Mouse (Mus musculus) frontal cortex, postnatal 14 days (tissue): ENCODE measurements at regions not wholly inside any gene's neighbourhood (a gene's known extent, or its start where the extent isn't known, plus 50 kb on each side); places are given as distances from the start of the nearest gene placed in this dataset.

Experiments
- DNase-seq, 2 experiments: peaks; one replicate each; pipeline ENCODE4 v3.0.0; 2022; ENCODE audit warnings: low spot score in 2 of 2

DNA sequence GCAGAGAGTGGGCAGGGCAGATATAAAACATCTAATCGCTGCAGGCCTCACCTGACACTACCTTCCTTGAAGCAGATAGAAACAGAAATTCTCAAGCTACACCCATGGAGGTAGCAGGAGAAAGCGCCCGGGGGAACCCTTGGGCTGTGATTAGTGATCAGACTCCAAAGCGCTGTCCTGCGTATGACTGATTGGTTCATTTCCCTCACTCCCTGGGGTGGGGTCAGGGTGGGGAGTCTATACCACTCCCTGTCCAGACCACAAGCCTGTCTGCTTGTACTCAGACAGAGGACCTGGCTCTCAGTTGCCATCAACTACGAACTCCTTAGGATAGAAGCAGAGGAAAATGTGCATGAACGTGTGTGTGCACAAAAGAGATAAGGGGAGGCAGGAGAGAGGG is 77.7 kb downstream of the Gm826 start:
- no peak for DNase-seq

DNA sequence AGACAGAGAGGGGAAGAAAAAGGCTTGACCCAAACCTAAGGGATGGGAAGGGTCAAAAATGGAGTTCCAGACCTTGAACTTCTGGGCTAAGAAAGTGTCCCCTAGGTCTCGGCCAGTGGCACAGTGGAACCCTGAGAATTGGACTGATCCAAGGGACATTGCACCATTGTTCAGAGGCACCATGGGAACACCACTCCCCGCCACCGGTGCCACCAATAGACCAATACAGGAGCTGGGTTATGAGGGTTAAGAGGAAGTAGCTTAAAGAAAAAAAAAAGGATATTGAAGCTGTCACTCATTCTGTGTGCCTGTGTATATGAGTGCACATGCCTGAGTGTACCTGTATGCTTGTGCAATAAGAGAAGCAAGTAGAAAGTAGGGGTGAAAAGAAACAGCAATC is 83.7 kb downstream of the Gm826 start:
- no peak for DNase-seq

DNA sequence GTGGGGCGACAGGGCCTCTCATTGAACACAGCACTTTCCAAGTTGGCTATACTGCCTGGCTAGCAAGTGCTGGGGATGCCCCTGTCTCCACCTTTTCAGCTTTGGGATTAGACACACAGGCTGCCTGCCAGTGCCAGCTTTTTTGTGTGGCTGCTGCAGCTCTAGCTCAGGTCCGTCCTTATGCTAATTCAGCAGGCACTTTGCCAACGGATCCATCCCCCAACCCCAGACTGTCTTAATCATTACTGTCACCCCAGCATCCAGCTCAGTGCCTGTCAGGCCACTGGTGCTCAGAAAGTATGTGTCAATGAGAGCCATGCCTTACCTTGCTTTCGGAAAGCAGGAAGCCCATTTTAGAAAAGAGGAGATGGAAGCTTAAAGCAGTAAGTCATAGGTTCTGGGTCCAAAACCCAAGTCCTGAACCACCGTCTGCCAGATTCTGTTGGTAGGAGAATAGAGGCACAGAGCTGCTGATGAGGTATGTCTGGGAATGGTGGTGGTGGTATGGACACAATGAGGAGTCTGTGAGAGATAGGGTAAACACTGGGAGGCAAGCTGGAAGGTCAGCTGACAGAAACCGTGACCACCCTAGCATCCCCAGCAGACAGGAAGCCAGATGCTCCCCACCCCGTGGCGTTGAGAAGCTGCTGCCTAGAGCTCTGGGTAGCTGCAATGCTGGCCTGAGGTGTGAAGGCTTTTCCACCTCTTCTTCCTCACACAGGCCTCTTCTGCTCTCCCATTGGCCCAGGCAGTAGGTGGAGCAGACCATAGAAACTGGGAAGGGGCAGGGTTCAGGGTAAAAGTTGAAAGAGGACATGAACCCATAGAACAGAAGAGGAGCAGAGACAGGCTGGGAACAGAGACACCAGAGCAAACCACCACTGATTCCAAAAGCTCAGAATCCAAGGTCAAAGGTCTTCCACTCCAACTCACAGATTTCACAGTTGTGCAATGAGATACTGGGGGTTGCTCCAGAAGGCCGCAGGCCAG is 84.6 kb downstream of the Gm826 start:
- DNase-seq = no peak

- DNase-seq = no peak
Measured at GRCm38 (mm10) chr2:160247286-160247685, 86.7 kb downstream of the Gm826 start.

DNA sequence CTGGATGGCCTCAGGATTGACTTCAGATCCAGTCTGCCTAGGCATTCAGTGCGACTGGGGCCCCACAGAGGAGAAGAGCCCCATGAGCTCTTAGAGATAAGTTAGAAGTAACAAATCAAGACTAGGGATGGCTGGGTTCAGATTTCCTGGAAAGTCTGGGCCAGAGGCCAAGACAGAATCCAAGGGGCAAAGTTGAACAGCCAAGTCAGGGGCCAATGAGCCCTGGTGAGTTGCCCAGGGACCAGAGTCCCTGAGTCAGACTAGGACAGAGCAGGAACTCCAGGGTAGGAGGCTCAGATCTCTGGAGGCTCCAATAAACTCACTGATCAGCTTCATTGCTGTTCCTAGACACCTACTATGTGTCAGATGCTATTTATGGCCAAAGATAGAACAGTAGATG is 87.6 kb downstream of the Gm826 start:
- no peak for DNase-seq

DNA sequence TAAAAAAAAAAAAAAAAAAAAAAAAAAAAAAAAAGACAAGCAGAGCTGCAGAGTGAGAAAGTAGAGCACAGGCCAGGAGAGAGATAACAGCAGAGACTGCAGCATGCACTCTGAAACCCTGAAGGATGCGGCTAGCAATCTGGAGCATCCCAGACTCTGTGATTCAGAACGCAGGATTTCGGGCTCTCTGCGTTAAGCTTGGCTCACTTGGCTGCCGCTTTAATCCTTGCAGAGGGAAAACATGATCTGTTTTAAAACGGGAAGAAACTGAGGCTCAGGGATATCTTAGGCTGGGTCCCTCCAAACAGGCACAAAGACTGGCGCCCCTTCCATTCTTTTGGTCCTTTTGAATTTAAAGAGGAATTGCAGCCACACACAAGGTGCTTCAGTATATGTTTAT is 89.1 kb downstream of the Gm826 start:
- no peak for DNase-seq

DNA sequence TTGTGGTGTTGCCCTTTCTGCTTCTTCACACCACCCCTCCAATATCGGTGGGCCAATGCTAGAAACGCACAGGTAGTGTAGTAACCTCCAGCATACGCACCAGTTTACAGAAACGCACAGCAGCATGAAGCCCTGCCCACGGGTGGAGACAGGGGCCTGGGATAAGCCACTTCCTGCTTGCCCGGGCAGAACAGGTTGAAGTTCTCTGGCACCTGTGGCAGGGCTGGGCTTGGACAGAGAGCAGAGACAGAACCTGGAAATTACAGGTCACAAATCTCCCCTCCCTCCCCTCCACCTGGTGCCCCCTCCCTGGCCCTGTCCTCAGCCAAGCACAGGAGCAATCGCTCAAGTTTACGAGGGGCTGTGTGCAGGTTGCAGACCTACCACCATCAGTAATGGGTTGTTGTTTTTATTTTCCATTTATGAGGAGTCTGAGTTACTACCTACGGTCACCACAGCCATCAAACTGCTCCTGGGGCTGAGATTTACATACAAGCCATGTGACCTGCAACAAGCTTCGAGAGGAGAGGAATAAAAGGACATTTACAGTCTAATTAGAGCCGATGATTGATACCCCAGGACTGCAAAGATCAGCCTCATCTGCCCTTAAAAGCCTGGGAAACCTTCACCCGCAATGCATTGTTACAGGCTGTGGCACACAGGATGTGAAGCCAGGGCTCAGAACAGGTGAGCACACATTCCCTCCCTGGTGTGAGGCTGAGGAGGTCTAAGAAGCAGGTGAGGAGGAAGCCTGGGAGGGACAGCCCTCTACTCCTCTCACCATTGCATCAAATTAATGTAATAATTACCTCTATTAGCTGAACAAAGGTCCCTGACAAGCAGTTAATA is 93.2 kb downstream of the Gm826 start:
- DNase-seq = no peak

DNA sequence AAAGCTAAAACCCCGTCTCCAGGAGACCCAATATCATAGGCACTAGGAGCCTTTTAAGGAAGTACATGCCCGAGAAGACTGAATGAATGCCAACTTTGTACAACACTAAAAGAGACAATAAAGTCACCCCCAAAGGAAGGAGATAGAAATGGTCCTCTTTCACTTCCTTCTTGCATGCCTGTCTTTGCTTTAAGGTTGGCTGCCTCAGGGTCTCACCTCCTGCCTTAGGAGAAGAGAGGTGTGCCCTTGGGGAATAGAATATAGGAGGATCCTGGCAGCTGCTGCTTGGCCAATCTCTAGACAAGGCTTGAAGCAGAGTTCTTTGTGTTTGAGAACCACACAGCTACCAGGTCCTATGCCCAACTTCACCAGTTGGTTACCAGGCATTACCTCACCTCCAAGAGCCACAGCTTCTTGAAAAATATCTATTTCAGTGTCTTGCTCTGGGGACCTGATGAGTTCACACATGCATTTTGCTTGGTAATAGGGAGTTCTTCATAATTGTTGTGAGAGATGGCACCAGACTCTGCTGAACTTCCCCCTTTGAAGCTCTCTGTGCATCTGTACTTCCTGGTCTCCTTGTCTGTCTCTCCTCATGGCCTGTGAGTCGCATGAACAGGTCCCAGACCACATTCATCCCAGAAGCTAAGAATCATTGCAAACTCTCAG is 96.4 kb downstream of the Gm826 start:
- DNase-seq = no peak

- no peak for DNase-seq
Measured at GRCm38 (mm10) chr2:160236806-160237205, 97.2 kb downstream of the Gm826 start.

DNA sequence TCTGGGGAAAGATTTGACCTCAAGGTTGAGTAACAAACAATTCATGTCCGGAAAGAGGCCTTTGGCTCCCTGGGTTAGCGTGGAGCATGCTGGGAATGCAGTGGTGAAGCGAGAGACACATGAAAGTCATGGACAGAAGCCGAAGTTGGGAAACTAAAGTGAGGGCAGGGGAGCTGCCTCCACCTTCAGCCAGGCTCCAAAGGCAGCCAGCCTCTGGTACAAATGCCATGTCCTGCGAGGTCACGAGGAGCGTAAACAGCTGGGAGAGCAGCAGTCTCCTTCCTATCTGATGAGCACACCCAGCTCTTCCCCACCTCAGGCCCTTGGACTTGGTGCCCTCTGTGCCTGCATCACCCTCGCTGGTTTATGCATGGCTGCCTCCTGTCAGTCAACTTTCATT is 103.2 kb downstream of the Gm826 start:
- DNase-seq = no peak

DNA sequence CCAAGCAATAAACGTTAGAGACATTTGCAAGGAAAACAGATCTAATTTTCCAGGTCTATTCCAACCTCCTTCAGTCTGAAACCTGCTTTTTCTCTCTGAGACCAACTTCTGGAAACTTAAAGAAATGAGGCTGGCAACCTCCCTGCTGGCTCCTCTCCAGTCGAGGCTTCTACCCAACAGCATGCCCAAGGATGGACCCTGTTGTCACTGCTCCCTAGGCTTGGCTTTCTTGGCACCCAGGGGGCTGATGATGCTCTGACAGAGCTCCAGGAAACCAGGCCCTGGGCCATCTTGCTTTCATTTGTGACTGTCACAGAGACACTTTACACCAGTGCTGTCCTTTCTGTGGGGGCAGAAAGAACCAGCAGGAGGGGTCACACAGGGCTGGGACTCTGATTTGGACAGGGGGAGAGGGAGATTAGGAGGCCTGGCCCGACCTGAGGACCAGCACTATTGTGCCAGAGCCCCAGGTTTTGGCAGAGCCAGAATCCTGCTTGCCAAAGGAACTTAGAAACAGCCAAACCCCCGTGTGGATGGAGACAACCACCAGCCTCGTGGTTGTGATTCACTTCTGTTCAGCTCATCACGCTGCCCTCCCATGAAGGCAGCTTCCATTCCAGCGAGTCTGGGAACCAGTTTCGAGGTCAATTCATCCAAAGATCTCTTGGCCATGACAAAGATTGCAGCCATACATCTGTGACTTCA is 105.5 kb downstream of the Gm826 start:
- DNase-seq = no peak

DNA sequence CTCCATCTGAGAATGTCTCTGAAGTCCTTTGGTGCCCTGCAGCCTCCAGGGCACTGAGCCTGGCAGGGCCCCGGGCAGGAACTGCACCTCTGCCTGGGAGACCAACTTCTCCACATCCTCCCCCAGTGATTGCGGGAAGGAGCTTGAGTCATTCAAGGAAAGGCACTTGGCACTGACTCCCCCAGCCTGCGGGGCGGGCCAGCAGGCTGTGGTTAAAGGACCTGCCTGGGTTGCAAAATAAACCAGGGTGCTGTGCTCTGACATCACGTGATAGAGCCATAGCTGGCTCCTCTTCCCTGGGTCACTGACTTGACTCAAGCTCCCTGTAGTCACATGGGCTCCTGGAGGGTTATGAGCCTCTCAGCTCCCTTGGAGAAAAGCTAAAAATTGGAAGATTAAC is 108.5 kb downstream of the Gm826 start:
- no peak for DNase-seq

GRCm38 (mm10) chr2:160223366-160223765 is 110.6 kb downstream of the Gm826 start:
- DNase-seq = no peak

DNA sequence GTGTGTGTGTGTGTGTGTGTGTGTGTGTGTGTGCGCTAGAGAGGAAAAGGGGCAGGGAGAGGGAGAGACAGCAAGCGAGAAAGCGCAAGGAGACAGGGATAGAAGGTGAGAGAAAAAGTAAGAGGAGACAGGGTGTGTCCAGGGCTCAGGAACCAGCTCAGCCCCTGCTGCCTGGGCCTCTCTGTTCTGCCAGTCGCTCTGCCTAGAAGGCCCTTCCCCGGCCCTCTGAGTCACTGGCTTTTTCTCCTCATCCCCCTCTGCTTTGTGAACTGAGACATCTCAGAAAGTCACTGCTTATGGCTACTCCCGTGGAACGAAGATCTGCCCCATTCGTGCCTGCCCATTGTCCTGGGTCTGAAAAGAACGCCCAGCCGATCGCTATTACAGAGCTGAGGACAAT is 112.2 kb downstream of the Gm826 start:
- DNase-seq = no peak

- no peak for DNase-seq
Measured at GRCm38 (mm10) chr2:160220562-160221021, 113.4 kb downstream of the Gm826 start.

GRCm38 (mm10) chr2:160214032-160214812 is 119.7 kb downstream of the Gm826 start:
- no peak for DNase-seq

- DNase-seq = no peak
Measured at GRCm38 (mm10) chr2:160210507-160210906, 123.5 kb downstream of the Gm826 start.

GRCm38 (mm10) chr2:160209589-160210264 is 124.2 kb downstream of the Gm826 start:
- DNase-seq = no peak

GRCm38 (mm10) chr2:160208295-160208694 is 125.7 kb downstream of the Gm826 start:
- DNase-seq = no peak

DNA sequence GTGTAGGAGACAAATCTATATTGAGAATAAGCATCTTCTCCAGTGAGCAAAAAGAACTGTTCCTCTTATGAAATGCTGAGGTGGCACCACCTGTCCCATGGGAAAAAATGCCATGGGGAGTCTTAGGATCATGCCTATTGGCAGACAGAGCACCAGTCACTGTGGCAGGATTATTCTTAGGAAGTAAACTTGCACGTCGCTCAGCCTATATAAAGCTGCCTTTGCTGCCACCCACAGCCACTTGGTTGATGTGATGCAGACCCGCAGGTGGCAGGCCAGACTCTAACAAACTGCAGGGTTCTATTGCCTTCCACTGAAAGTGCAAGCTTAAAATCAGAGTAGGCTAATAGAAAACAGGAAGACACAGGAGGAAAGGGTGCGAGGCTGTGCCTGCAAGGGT is 126.7 kb downstream of the Gm826 start:
- DNase-seq = peak in 1 of 2 experiments; percentile 20
